Mouse (Mus musculus): ENCODE measurements around the gene Eif5a2. TPM values are rescaled to one million over a fixed set of nuclear protein-coding genes. Genes with fewer than 3 reads are reported as not detected.

Gene Eif5a2
- total and polyA plus RNA-seq, 3 experiments: 6.1 to 7.3 TPM; not detected in 1

DNA sequence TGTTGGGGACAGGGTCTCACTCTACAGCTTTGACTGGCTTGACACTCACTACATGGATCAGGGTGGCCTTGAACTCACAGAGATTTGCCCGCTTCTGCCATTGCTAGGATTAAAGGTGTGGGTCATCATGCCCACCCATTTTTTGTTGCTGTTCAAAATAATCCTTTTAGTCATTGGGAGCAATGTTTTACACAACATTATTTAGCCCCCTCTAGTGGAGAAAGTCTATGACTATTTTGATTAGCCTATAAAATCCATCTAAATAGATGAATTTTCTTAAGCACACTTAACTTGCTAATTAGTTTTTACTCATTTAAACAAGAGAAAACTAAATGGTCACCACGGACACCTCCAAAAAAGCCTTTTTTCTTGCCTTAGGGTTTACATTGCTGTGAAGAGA, 46.5 kb downstream of the Eif5a2 start:
- DNase-seq (ENCODE audit: low read depth, low spot score): peak; percentile 35
- TF ChIP-seq NELFE (IDR thresholded peaks at IDR 0.05; ENCODE audit: low read depth, low read length) (no peak), RCOR1 (IDR thresholded peaks at IDR 0.05; ENCODE audit: low read depth, low read length) (no peak), USF2 (IDR thresholded peaks at IDR 0.05; ENCODE audit: borderline replicate concordance in 1 of 2, insufficient read depth in 1 of 2, low read depth in 1 of 2, low read length in 2 of 2) (no peak), MAX (IDR thresholded peaks at IDR 0.05; ENCODE audit: low read length) (no peak), UBTF (IDR thresholded peaks at IDR 0.05; ENCODE audit: borderline replicate concordance, insufficient read depth, low read depth, low read length) (no peak), POLR2AphosphoS2 (IDR thresholded peaks at IDR 0.05; ENCODE audit: low read length) (no peak), TBP (IDR thresholded peaks at IDR 0.05; ENCODE audit: low read depth, low read length) (no peak), MAZ (IDR thresholded peaks at IDR 0.05; ENCODE audit: low read depth, low read length) (no peak), TCF12 (IDR thresholded peaks at IDR 0.05; ENCODE audit: low read depth, low read length) (no peak), ZMIZ1 (IDR thresholded peaks at IDR 0.05; ENCODE audit: low read depth, low read length) (no peak), POLR2AphosphoS5 (IDR thresholded peaks at IDR 0.05; ENCODE audit: borderline replicate concordance, low read depth, low read length) (no peak), BHLHE40 (IDR thresholded peaks at IDR 0.05; ENCODE audit: borderline replicate concordance, low read depth, low read length) (no peak), CTCF (IDR thresholded peaks at IDR 0.05 in 2 of 3, conservative IDR thresholded peaks at IDR 0.05 in 1 of 3; ENCODE audit: control insufficient read depth in 1 of 3, insufficient read depth in 1 of 3, low read depth in 2 of 3, low read length in 3 of 3, poor library complexity in 1 of 3, severe bottlenecking in 1 of 3) (peak in 2 of 3 experiments; percentile 16 to 46; a peak in 3 of 6 replicates), SMC3 (IDR thresholded peaks at IDR 0.05; ENCODE audit: low read depth, low read length) (peak; percentile 39; the same call in 1 of the 2 replicates), CHD2 (IDR thresholded peaks at IDR 0.05; ENCODE audit: low read length) (no peak), TAL1 (IDR thresholded peaks at IDR 0.05; ENCODE audit: low read length) (no peak), RAD21 (IDR thresholded peaks at IDR 0.05; ENCODE audit: low read depth, low read length) (peak; percentile 26), ETS1 (IDR thresholded peaks at IDR 0.05; ENCODE audit: low read depth, low read length) (no peak), MXI1 (IDR thresholded peaks at IDR 0.05; ENCODE audit: low read depth, low read length) (no peak), E2F4 (IDR thresholded peaks at IDR 0.05; ENCODE audit: borderline replicate concordance, low read depth, low read length) (no peak)
- Histone ChIP-seq H3K4me3 (ENCODE audit: control insufficient read depth in 1 of 2, insufficient read depth in 1 of 2, low read depth in 2 of 2, low read length in 2 of 2) (no peak overlapping the region), H3K27ac (ENCODE audit: control insufficient read depth, low read depth, low read length) (no peak overlapping the region), H3K27me3 (ENCODE audit: control insufficient read depth in 1 of 2, insufficient read depth in 2 of 2, low read length in 2 of 2) (no peaks in the 10 kb centered on the region), H3K4me1 (ENCODE audit: control insufficient read depth in 1 of 2, insufficient read depth in 2 of 2, low read length in 2 of 2) (no peaks in the 10 kb centered on the region), H3K79me2 (ENCODE audit: control insufficient read depth, insufficient read depth, low read length, poor library complexity) (no peaks in the 10 kb centered on the region), H3K9me3 (replicated peaks; ENCODE audit: insufficient read depth, low read length) (no peaks in the 10 kb centered on the region), H3K9ac (ENCODE audit: control insufficient read depth, low read depth, low read length, poor library complexity, severe bottlenecking) (no peak overlapping the region), H3K36me3 (ENCODE audit: control insufficient read depth in 1 of 2, insufficient read depth in 2 of 2, low read length in 2 of 2) (peaks cover 0 to 2% of the 10 kb centered on the region in 2 experiments; a peak in 1 of 4 replicates)

DNA sequence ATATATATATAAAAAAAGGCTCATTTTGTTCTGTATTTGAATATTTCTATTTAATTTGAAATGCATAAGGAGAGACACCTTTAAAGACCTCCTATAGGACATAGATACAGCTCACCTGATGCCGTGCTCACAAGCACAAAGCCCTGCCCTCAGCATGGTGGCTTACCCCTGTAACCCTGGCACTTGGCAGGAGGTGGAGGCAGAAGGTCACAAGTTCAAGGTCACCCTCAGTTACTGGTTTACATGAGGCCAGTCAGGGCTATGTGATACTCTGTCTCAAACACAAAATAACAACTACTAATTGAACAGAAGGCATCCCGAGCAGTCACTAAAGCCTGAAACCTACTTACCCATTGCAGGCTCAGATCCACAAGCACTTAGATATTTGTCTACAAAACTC, 48.4 kb downstream of the Eif5a2 start:
- H3K9ac ChIP-seq (ENCODE audit: control insufficient read depth, low read depth, low read length, poor library complexity, severe bottlenecking): no peak overlapping the region
- peaks cover 0 to 2% of the 10 kb centered on the region in 2 experiments; a peak in 1 of 4 replicates for H3K36me3 ChIP-seq (ENCODE audit: control insufficient read depth in 1 of 2, insufficient read depth in 2 of 2, low read length in 2 of 2)
- H3K9me3 ChIP-seq (replicated peaks; ENCODE audit: insufficient read depth, low read length): no peaks in the 10 kb centered on the region
- TF ChIP-seq MYB (IDR thresholded peaks at IDR 0.05; ENCODE audit: low read depth, low read length): no peak
- H3K4me1 ChIP-seq (ENCODE audit: control insufficient read depth in 1 of 2, insufficient read depth in 2 of 2, low read length in 2 of 2): no peaks in the 10 kb centered on the region
- H3K79me2 ChIP-seq (ENCODE audit: control insufficient read depth, insufficient read depth, low read length, poor library complexity): no peaks in the 10 kb centered on the region
- DNase-seq (ENCODE audit: low read depth, low spot score): no peak
- H3K4me3 ChIP-seq (ENCODE audit: control insufficient read depth in 1 of 2, insufficient read depth in 1 of 2, low read depth in 2 of 2, low read length in 2 of 2): no peak overlapping the region
- H3K27me3 ChIP-seq (ENCODE audit: control insufficient read depth in 1 of 2, insufficient read depth in 2 of 2, low read length in 2 of 2): no peaks in the 10 kb centered on the region
- no peak overlapping the region for H3K27ac ChIP-seq (ENCODE audit: control insufficient read depth, low read depth, low read length)
